Mouse (Mus musculus) limb, embryonic 11.5 days (tissue): ENCODE data around the gene Olfr578. TPM values are rescaled to one million over a fixed set of nuclear protein-coding genes. Genes with fewer than 3 reads are reported as not detected.

Experiments used
- ATAC-seq: fragments of 200-750 bp; cut with Nextera tagmentation; 2 replicates; pipeline ENCODE4 v1.8.0; 2017; ENCODE audit warnings: low read depth; ENCODE audit not compliant: insufficient number of reproducible peaks, low FRiP score, low TSS enrichment
- DNase-seq: peaks from one replicate; pipeline ENCODE4 v3.0.0-alpha.2; 2015; ENCODE audit warnings: low spot score
- H3K27ac ChIP-seq: fragments of 300-500 bp; sonication (generic); replicated peaks from 2 replicates; pipeline ENCODE4 v1.5.1; 2014; ENCODE audit warnings: low read depth, mild to moderate bottlenecking, low read length
- H3K27me3 ChIP-seq: fragments of 300-500 bp; sonication (generic); 2 replicates; pipeline ENCODE4 v1.6.1; 2014; ENCODE audit warnings: mild to moderate bottlenecking, low read length, mixed read lengths; ENCODE audit not compliant: control insufficient read depth, insufficient read depth
- H3K36me3 ChIP-seq: fragments of 300-500 bp; sonication (generic); 2 replicates; pipeline ENCODE4 v1.6.1; 2014; ENCODE audit warnings: mild to moderate bottlenecking, low read length, moderate library complexity, mixed read lengths; ENCODE audit not compliant: control insufficient read depth, insufficient read depth
- H3K4me1 ChIP-seq: fragments of 300-500 bp; sonication (generic); 2 replicates; pipeline ENCODE4 v1.6.1; 2014; ENCODE audit warnings: low read length, mixed read lengths; ENCODE audit not compliant: control insufficient read depth, insufficient read depth
- H3K4me2 ChIP-seq: fragments of 300-500 bp; sonication (generic); 2 replicates; pipeline ENCODE4 v1.6.1; 2014; ENCODE audit warnings: low read depth, mild to moderate bottlenecking, moderate library complexity; ENCODE audit not compliant: severe bottlenecking
- H3K4me3 ChIP-seq: fragments of 300-500 bp; sonication (generic); 2 replicates; pipeline ENCODE4 v1.5.1; 2014; ENCODE audit warnings: low read depth, low read length
- H3K9ac ChIP-seq: fragments of 300-500 bp; sonication (generic); 2 replicates; pipeline ENCODE4 v1.6.1; 2014; ENCODE audit warnings: mild to moderate bottlenecking, low read length
- H3K9me3 ChIP-seq: fragments of 300-500 bp; sonication (generic); 2 replicates; pipeline ENCODE4 v1.6.1; 2016; ENCODE audit warnings: low read length; ENCODE audit not compliant: control insufficient read depth
- WGBS: fragments of 180-500 bp; shearing (Covaris S2); extraction: QIAGEN DNeasy Blood & Tissue Kit; methylation state at CpG from one replicate; pipeline ENCODE4 v1.1.7; 2014; 5-methylcytosine and 5-hydroxymethylcytosine counted together
- polyA plus RNA-seq: library from polyadenylated mRNA; unstranded; fragments of >200 nt; fragmentation: Nextera tagmentation; extraction: Ambion mirVana; gene quantifications from 2 replicates; pipeline ENCODE4 v1.2.1, GENCODE M21; 2014

Gene Olfr578
- polyA plus RNA-seq: not detected in 2 replicates

DNA sequence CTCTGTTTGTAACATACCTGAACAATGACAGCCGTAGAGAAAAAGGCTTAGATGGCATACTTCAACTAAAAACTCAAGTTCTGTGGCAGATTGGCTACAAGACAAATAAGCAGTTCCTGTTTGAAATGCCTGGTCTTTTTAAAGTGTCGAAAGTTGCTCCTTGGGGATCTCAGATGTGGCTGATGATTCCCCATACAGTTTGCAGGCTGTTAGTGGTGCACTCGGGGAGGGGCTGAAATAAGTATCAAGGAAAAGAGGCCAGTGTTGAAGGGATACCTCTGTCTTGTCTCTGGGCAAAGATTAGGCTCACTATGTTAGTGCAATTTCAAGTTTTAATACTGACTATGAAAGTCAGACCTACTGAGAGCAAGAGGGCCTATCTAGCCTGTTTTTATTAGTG is at the start of gene Olfr578:
TSS of gene Olfr578 (minus strand) at position 101 of the 400 bp plus-strand sequence.
- Histone ChIP-seq H3K27ac (no peak within 1 kb of the TSS), H3K4me3 (no peak within 1 kb of the TSS), H3K36me3 (no peaks in the 10 kb centered on the region), H3K9ac (no peak within 1 kb of the TSS), H3K9me3 (no peaks in the 10 kb centered on the region), H3K4me1 (no peaks in the 10 kb centered on the region), H3K27me3 (no peaks in the 10 kb centered on the region), H3K4me2 (no peak within 1 kb of the TSS)
- no peak for DNase-seq
- no peak for ATAC-seq
- WGBS: 78% methylated on average over 3 of the region's 3 CpGs

DNA sequence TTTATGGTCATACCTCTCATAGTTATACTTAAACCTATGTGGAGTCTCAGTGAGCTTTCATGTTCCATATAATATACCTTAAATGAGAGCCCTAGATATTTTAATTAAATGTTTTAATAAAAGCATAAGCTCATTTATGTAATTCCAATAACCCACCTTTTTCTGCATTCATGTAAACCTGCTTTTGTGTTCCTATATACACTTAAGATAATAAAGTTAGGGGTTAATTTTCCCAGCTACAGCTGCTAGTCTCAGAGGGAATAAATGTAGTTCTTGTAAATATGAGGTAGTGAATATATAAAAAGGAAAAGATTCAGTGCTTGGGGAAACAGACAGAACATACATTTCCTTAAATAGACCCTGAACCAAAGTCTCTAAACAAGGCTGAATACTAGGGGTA is 48.6 kb upstream of the Olfr578 start, which contains the start of gene Olfr582:
TSS of gene Olfr582 (plus strand) at position 301 of the 400 bp plus-strand sequence.
- DNase-seq (no peak), ATAC-seq (no peak)
- H3K9me3 ChIP-seq: no peaks in the 10 kb centered on the region
- H3K27ac ChIP-seq: no peak within 1 kb of the TSS
- H3K27me3 ChIP-seq: no peaks in the 10 kb centered on the region
- H3K4me1 ChIP-seq: no peaks in the 10 kb centered on the region
- no peak within 1 kb of the TSS for H3K9ac ChIP-seq
- no peak within 1 kb of the TSS for H3K4me3 ChIP-seq
- no peak within 1 kb of the TSS for H3K4me2 ChIP-seq
- no peaks in the 10 kb centered on the region for H3K36me3 ChIP-seq

DNA sequence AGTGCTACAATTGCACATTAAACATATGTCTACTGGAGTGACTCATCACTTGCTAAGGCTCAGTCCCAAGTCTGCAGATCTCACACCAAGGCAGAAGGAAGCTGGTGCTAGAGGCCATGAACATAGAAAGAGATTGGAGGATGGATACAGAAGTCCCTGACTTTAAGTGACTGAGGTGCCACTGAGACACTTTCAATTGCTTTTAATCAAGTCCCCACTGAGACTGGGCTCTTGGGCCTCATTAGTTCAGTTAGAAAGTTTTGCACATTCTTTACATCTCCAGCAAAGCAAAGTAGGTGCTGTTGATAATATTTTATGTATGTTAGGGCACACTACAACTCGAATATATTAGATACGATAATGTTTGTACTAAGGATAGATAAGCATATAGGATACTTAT is 13.3 kb downstream of the Olfr578 start, which contains the start of gene Olfr577:
TSS of gene Olfr577 (minus strand) at position 101 of the 400 bp plus-strand sequence.
- Histone ChIP-seq H3K27ac (no peak within 1 kb of the TSS), H3K4me3 (no peak within 1 kb of the TSS), H3K27me3 (no peaks in the 10 kb centered on the region), H3K4me2 (no peak within 1 kb of the TSS), H3K9ac (no peak within 1 kb of the TSS), H3K4me1 (no peaks in the 10 kb centered on the region), H3K9me3 (no peaks in the 10 kb centered on the region), H3K36me3 (no peaks in the 10 kb centered on the region)
- no peak for ATAC-seq
- no peak for DNase-seq
- 85% methylated on average over 2 of the region's 2 CpGs for WGBS

DNA sequence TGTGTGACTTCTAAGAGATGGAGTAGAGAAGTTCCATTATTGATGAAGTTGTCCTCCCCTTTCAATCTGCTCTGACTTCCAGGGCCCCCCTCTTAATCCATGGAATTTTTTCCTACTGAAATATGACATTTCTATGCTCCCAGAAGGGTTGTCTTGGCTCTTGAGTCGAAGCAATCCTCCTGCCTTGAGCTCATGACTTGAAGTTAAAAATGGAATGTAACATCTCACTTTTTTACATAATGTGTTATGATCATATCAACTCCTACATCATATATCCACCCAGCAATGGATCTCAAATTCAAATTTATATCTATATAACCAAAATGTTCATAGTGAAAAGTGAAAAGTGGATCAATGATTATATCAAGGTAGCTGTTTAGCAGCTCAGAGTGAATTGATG is 14.7 kb downstream of the Olfr578 start:
- 40% methylated on average over 1 of the region's 1 CpGs for WGBS

DNA sequence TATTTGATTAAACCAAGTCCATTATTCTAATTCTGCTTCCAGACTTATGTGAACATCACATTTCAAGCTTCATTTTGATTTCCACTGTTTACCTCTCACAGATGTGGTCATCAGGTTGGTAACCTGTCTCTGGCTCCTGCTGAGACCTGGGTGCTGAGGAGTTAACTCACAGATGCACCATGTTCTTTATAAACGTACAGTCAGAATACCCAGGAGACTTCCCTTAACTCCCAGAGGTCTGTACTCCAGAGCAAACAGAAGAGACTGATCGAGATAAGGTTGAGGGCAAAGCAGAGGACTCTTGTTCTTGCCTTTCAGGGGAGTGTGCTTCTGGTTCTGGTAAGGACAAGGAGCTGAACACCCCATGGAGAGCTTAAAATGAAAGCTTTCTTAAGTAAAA is 26.8 kb downstream of the Olfr578 start, which contains the start of gene Olfr576:
TSS of gene Olfr576 (plus strand) at position 301 of the 400 bp plus-strand sequence.
- Histone ChIP-seq H3K4me2 (no peak within 1 kb of the TSS), H3K9me3 (no peaks in the 10 kb centered on the region), H3K36me3 (no peaks in the 10 kb centered on the region), H3K27ac (no peak within 1 kb of the TSS), H3K4me1 (no peaks in the 10 kb centered on the region), H3K4me3 (no peak within 1 kb of the TSS), H3K27me3 (no peaks in the 10 kb centered on the region), H3K9ac (no peak within 1 kb of the TSS)
- ATAC-seq (no peak), DNase-seq (no peak)
- WGBS: 61% methylated on average over 2 of the region's 2 CpGs

More for the DNA sequence above, 14.7 kb downstream of the Olfr578 start:
- Histone ChIP-seq H3K9me3 (no peaks in the 10 kb centered on the region), H3K27ac (no peak overlapping the region), H3K4me1 (no peaks in the 10 kb centered on the region), H3K9ac (no peak overlapping the region), H3K27me3 (no peaks in the 10 kb centered on the region), H3K36me3 (no peaks in the 10 kb centered on the region), H3K4me2 (no peak overlapping the region), H3K4me3 (no peak overlapping the region)
- no peak for DNase-seq
- ATAC-seq: no peak

DNA sequence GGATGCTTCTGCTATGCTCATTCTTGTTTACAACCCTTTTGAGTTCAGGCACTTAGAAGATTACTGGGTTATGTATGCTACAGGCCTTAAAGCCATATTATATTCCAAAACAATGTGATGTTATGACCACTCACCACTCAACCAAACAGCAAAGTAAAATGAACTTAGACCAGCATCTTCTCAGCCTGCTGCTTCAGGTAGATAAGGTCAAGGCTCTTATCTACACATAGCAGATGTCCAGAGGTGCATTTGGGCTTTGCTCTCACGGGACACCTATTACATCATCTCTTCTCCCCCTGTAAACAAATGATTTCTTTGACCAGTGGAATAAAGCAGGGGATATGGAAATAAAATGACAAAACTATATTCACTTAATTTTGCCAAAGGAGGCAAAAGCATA is 30.5 kb downstream of the Olfr578 start, which contains the start of gene Olfr575:
TSS of gene Olfr575 (minus strand) at position 183 of the 400 bp plus-strand sequence.
- no peak for DNase-seq

DNA sequence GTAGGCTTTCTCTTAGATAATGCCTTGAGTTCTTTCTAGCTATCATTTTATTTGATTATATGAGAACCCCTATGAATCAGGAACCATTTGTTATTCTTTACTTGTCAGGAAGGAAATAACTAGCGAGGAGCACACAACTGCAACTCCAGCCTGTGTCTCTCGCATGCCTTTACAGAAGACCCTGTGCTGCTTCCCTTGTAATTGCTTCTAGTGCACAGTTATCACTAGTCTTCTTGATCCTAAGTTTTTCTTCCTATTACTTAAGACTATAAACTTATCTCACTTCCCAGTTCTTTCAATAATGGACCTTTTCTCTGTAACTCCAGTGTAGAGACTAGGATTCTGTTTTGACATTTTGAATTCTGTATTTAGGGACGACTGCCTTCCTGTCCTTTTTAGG is 31.0 kb downstream of the Olfr578 start:
- H3K36me3 ChIP-seq: no peaks in the 10 kb centered on the region

More for the DNA sequence above, 30.5 kb downstream of the Olfr578 start, which contains the start of gene Olfr575:
- no peak within 1 kb of the TSS for H3K4me2 ChIP-seq
- no peak within 1 kb of the TSS for H3K9ac ChIP-seq
- ATAC-seq: no peak
- no peaks in the 10 kb centered on the region for H3K4me1 ChIP-seq
- H3K9me3 ChIP-seq: no peaks in the 10 kb centered on the region
- 70% methylated on average over 1 of the region's 1 CpGs for WGBS
- no peaks in the 10 kb centered on the region for H3K36me3 ChIP-seq
- no peaks in the 10 kb centered on the region for H3K27me3 ChIP-seq
- no peak within 1 kb of the TSS for H3K4me3 ChIP-seq
- H3K27ac ChIP-seq: no peak within 1 kb of the TSS

DNA sequence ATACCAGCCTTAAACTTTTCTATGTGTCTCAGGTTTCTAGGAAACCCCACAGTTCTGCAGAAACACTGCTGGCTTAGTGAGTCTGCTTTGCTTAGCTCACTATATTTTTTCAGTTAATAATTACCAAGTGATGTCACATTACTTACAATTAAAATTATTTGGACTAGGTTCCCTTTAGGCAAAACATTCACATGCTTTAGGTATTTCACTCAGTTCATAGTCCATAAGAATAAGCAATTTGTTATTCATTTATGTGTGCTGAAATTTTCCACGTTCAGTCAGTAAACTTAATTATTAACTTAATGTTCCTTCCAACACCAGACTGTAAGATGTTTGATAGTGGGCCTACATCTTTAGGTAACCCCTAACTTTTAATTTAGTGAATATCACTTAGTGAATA is 38.4 kb downstream of the Olfr578 start:
- H3K27ac ChIP-seq: no peak overlapping the region
- DNase-seq: no peak
- no peak overlapping the region for H3K9ac ChIP-seq
- H3K9me3 ChIP-seq: no peaks in the 10 kb centered on the region
- ATAC-seq: no peak
- H3K4me2 ChIP-seq: no peak overlapping the region
- H3K36me3 ChIP-seq: no peaks in the 10 kb centered on the region
- no peaks in the 10 kb centered on the region for H3K27me3 ChIP-seq
- H3K4me1 ChIP-seq: no peaks in the 10 kb centered on the region
- WGBS: 74% methylated on average over 1 of the region's 1 CpGs
- H3K4me3 ChIP-seq: no peak overlapping the region

More for the DNA sequence above, 31.0 kb downstream of the Olfr578 start:
- ATAC-seq (no peak), DNase-seq (no peak)
- WGBS: 76% methylated on average over 3 of the region's 3 CpGs
- Histone ChIP-seq H3K27ac (no peak overlapping the region), H3K4me1 (no peaks in the 10 kb centered on the region), H3K27me3 (no peaks in the 10 kb centered on the region), H3K4me3 (no peak overlapping the region), H3K9ac (no peak overlapping the region), H3K9me3 (no peaks in the 10 kb centered on the region), H3K4me2 (no peak overlapping the region)

DNA sequence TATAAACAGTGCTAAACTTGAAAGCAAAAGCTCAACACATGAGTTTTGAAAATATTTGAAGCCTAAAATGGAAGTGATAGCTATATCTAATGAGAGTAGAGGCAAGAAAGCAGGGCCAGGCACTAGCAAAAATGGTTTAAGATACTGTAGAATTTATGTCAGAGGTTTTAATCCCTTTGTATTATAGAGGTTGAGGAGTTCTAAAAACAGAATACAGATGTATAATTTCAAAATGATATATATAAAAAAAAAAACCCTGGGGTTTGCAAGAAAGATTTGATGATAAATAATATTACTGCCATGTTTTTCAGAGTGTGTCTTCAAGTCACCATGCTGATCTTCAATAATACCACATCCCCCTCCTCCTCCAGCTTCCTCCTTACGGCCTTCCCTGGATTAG is 41.0 kb downstream of the Olfr578 start, which contains the start of gene Olfr574:
TSS of gene Olfr574 (plus strand) at position 301 of the 400 bp plus-strand sequence.
- Histone ChIP-seq H3K4me3 (no peak within 1 kb of the TSS), H3K27me3 (no peaks in the 10 kb centered on the region), H3K36me3 (no peaks in the 10 kb centered on the region), H3K4me2 (no peak within 1 kb of the TSS), H3K9ac (no peak within 1 kb of the TSS), H3K4me1 (no peaks in the 10 kb centered on the region), H3K27ac (no peak within 1 kb of the TSS), H3K9me3 (no peaks in the 10 kb centered on the region)
- ATAC-seq (no peak), DNase-seq (no peak)
- WGBS: 88% methylated on average over 1 of the region's 1 CpGs
